Mouse (Mus musculus) right cerebral cortex, postnatal 36 days (tissue): ENCODE results near the gene Mei1.
A peak's percentile ranks its signal among the peaks of the same experiment; 100 is the strongest.

Source experiments
- DNase-seq, 2 experiments: peaks; one replicate each; pipeline ENCODE4 v3.0.0; 2022; ENCODE audit warnings: low spot score in 2 of 2, mixed read lengths in 1 of 2

The Mei1 gene

GRCm38 (mm10) chr15:82150042-82150441 is 80.2 kb downstream of the Mei1 start:
- no peak for DNase-seq

GRCm38 (mm10) chr15:82151176-82151575 is 81.4 kb downstream of the Mei1 start:
- no peak for DNase-seq

- no peak for DNase-seq
Observed at GRCm38 (mm10) chr15:82152022-82152421, 82.2 kb downstream of the Mei1 start.

GRCm38 (mm10) chr15:82152435-82152834 is 82.6 kb downstream of the Mei1 start:
- DNase-seq, result no peak

GRCm38 (mm10) chr15:82156298-82156697 is 86.5 kb downstream of the Mei1 start:
- DNase-seq, result no peak

- DNase-seq, result no peak
Observed at GRCm38 (mm10) chr15:82156902-82157301, 87.1 kb downstream of the Mei1 start.

- DNase-seq, result no peak
Observed at GRCm38 (mm10) chr15:82158243-82159035, 88.6 kb downstream of the Mei1 start.

- no peak for DNase-seq
Observed at GRCm38 (mm10) chr15:82159471-82159870, 89.7 kb downstream of the Mei1 start.

- DNase-seq, result no peak
Observed at GRCm38 (mm10) chr15:82160731-82161640, 91.2 kb downstream of the Mei1 start.

GRCm38 (mm10) chr15:82161965-82162600 is 92.3 kb downstream of the Mei1 start:
- no peak for DNase-seq

GRCm38 (mm10) chr15:82163356-82164060 is 93.7 kb downstream of the Mei1 start:
- no peak for DNase-seq

- no peak for DNase-seq
Observed at GRCm38 (mm10) chr15:82164061-82164399, 94.2 kb downstream of the Mei1 start.

GRCm38 (mm10) chr15:82164496-82164895 is 94.7 kb downstream of the Mei1 start:
- DNase-seq, result no peak

- DNase-seq, result peak; percentile 57 to 66
Observed at GRCm38 (mm10) chr15:82165332-82166239, 95.8 kb downstream of the Mei1 start.

GRCm38 (mm10) chr15:82166240-82167100 is 96.7 kb downstream of the Mei1 start:
- no peak for DNase-seq

- no peak for DNase-seq
Observed at GRCm38 (mm10) chr15:82167201-82168168, 97.7 kb downstream of the Mei1 start.

GRCm38 (mm10) chr15:82169671-82170070 is 99.9 kb downstream of the Mei1 start:
- DNase-seq, result no peak
